Mouse (Mus musculus): ENCODE results near the gene Anxa11.

DNA sequence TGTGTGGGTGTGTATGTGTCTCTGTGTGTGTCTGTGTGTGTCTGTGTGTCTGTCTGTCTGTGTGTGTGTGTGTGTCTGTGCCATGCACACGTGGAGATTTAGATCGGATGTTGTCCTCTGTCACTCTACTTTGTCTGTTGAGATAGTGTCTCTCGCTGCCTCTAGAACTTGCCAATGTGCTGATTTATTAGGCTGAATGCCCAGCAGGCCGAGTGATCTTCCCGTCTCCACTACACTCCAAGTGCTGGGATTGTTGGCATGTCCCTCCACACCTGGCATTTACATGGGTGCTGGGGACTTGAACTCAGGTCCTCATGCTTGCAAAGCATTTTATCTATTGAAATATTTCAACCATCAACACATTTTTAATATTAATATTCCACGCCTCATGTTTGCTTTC is 9.2 kb downstream of the Anxa11 start:
- TF ChIP-seq CTCF (IDR thresholded peaks at IDR 0.05; ENCODE audit: borderline replicate concordance, control insufficient read depth, extremely low read depth, insufficient read depth, low read length, poor library complexity) (no peak), POLR2A (IDR thresholded peaks at IDR 0.05; ENCODE audit: control insufficient read depth, extremely low read depth, insufficient read depth, low read length, poor library complexity) (no peak)

Data from thymus, adult 2 months (tissue).